Mouse (Mus musculus): ENCODE results near the gene Nr2e1.

DNA sequence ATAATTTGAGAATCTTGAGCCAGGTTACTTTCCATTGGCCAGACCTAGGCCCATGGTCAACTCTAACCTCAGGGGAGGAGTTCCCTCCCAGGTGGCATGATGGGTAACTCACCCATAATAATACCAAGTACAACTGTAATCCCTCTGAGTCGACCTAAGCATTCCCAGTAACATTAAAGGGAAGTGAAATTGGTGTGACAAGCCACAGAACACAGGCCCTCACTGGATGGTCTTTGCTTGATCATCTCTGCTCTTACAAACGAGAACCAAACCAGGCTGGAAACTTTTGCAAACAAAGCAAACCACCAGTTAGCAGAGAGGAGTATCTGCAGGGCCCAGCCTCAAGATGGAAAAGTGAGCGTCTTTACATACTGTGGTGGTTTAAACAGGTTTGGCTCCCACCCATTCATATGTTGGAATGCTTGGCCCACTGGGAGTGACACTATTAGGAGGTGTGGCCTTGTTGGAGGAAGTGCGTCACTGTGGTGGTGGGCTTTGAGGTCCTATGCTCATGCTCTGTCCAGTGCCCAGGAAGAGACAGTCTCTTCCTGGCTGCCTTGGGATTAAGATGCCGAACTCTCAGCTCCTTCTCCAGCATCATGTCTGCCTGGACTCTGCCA is 23.7 kb downstream of the Nr2e1 start:
- TF ChIP-seq MAFK (IDR thresholded peaks at IDR 0.05; ENCODE audit: borderline replicate concordance, low read depth, low read length) = no peak
- no peak for TF ChIP-seq TAL1 (IDR thresholded peaks at IDR 0.05; ENCODE audit: low read length)
- TF ChIP-seq ELF1 (IDR thresholded peaks at IDR 0.05; ENCODE audit: low read depth, low read length) = no peak
- TF ChIP-seq CTCF (IDR thresholded peaks at IDR 0.05 in 2 of 3, conservative IDR thresholded peaks at IDR 0.05 in 1 of 3; ENCODE audit: control insufficient read depth in 1 of 3, insufficient read depth in 1 of 3, low read depth in 2 of 3, low read length in 3 of 3, poor library complexity in 1 of 3, severe bottlenecking in 1 of 3) = no peak
- TF ChIP-seq GATA1 (IDR thresholded peaks at IDR 0.05; ENCODE audit: low read depth, low read length) = no peak
- TF ChIP-seq POLR2A (IDR thresholded peaks at IDR 0.05; ENCODE audit: control insufficient read depth in 1 of 2, insufficient read depth in 1 of 2, low read depth in 1 of 2, low read length in 2 of 2, poor library complexity in 1 of 2) = no peak
- TF ChIP-seq CHD1 (IDR thresholded peaks at IDR 0.05; ENCODE audit: low read depth, low read length) = no peak
- TF ChIP-seq E2F4 (IDR thresholded peaks at IDR 0.05; ENCODE audit: borderline replicate concordance, low read depth, low read length) = no peak
- no peak for TF ChIP-seq ZNF384 (IDR thresholded peaks at IDR 0.05; ENCODE audit: low read depth, low read length)
- TF ChIP-seq SMC3 (IDR thresholded peaks at IDR 0.05; ENCODE audit: low read depth, low read length) = no peak
- TF ChIP-seq JUND (IDR thresholded peaks at IDR 0.05; ENCODE audit: low read depth, low read length) = no peak
- no peak for TF ChIP-seq RAD21 (IDR thresholded peaks at IDR 0.05; ENCODE audit: low read depth, low read length)
